Mouse (Mus musculus) heart, adult 2 months (tissue): ENCODE data around the gene Sorbs1.

Source experiments
- CTCF ChIP-seq: fragments of 200-600 bp; IDR thresholded peaks from 2 replicates; pipeline ENCODE4 v1.8.1; 2022; ENCODE audit warnings: antibody characterized with exemption, mild to moderate bottlenecking, moderate library complexity
- EP300 ChIP-seq: fragments of 200-500 bp; IDR thresholded peaks from 2 replicates; pipeline ENCODE4 v1.6.1; 2011; ENCODE audit warnings: low read depth, low read length, control low read depth; ENCODE audit not compliant: insufficient read depth
- POLR2A ChIP-seq: fragments of 200-500 bp; IDR thresholded peaks from 2 replicates; pipeline ENCODE4 v1.6.1; 2011; ENCODE audit warnings: mild to moderate bottlenecking, low read depth, low read length, control low read depth; ENCODE audit not compliant: insufficient read depth

DNA sequence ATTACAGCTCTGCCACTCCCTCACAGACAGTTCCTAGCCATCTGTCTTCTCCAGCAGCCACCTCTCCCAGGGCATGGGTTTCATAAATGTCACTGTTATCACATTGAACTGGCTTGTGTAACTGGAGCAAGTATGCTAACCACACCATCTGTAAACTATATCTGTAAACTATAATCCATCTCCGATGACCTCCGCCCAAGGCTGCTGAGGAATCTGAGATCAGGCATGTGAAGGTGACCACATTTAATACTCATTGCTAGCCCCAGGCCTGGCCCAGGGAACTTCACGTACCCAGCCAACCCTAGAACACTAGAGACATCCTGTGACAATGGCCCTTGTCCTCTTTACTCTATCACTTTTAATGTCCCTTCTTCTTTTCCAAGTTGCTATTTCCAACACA is 128.2 kb downstream of the Sorbs1 start:
- no peak for TF ChIP-seq POLR2A
- no peak for TF ChIP-seq CTCF
- no peak for TF ChIP-seq EP300
